Mouse (Mus musculus) embryo, embryonic 9.5 days (tissue): ENCODE results near the gene Gphn.
"Not testable (repeated sequence)": the region's sequence is repeated elsewhere in the genome, so short reads cannot be mapped to it uniquely, and the experiment has no call there.

ENCODE experiments used
- DNase-seq: peaks from one replicate; pipeline ENCODE4 v3.0.0-alpha.2; 2017; ENCODE audit errors: extremely low spot score

Gphn gene

DNA sequence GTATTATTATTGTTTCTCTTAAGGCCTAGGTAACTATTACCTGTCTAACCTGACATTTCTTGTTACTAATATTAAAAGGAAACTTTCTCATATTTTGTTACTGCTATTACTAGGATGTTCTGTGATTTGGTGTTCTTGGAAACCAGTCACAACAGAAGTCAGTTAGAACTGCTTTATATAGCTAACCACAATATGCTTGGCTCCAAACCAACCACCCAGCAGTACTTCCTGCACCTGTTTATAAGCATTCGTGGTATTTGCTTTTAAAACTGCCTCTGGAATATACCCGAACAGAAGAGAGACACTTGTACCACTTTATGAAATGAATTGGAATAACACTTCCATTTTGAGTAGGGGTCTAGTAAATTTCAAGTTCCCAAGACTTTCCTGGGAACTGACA, 130.3 kb downstream of the Gphn start:
- DNase-seq, result no peak

DNA sequence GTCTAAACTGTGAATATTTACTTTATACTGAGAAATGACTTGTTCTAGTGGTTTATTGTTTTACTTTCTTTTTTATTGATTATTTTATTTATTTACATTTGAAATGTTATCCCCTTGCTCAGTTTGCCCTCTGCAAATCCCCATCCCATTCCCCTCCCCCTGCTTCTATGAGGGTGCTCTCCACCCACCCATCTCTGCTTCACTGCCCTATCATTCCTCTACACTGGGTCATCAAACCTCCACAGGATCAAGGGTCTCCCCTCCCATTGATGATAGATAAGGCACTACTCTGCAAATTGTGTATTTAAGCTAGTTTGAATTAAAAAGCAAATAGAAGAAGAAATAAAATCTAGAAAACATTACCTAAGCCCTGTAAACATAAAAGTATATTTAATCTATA, 163.1 kb downstream of the Gphn start:
- DNase-seq, result no peak

GRCm38 (mm10) chr12:78395297-78395696, 169.1 kb downstream of the Gphn start:
- DNase-seq, result no peak

DNA sequence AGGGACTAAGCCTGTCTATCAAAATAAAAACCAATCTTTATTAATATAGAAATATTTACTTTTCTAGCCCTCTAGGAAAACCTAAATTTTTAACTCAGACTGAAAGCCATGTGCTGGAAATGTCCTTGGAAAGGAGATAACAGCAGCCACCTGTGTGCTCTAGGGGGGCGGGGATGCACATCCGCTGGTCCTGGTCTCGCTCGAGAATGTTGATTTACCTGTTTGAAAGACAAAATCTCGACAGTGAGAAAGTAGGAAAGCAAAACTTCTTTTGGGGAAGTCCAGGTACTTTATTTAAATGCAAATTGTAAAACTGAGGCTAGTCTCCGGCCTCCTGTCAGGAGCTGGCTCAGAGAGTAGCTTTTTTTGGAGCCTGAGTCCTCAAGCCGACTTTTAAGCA, 181.3 kb downstream of the Gphn start:
- not testable (repeated sequence) for DNase-seq

GRCm38 (mm10) chr12:78522176-78522575, 296.0 kb downstream of the Gphn start:
- DNase-seq, result no peak

- DNase-seq, result no peak
Measured at GRCm38 (mm10) chr12:78522804-78523394, 296.7 kb downstream of the Gphn start.

- DNase-seq, result not testable (repeated sequence)
Measured at GRCm38 (mm10) chr12:78537590-78537989, 311.4 kb downstream of the Gphn start.

GRCm38 (mm10) chr12:78550913-78551312, 324.7 kb downstream of the Gphn start:
- no peak for DNase-seq

DNA sequence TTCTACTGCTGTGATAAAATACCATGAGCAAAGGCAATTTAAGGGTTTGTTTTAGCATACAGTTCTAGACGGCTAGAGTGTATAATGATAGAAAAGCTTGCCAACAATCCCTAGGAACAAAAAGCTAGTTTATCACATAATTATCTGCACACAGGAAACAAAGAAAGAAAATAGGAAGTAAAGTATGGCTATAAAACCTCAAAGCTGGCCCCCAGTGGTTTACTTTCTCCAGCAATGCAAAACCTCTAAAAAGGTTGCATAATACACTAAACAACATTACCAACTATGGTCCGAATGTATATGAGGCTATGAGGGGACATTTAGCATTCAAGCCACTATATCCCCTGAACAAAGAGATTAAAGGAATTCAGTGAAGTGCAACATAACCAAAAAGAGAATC, 405.6 kb downstream of the Gphn start:
- DNase-seq, result no peak

GRCm38 (mm10) chr12:78639466-78639865, 413.3 kb downstream of the Gphn start:
- peak; percentile 5 for DNase-seq

GRCm38 (mm10) chr12:78640086-78640485, 413.9 kb downstream of the Gphn start:
- no peak for DNase-seq

DNA sequence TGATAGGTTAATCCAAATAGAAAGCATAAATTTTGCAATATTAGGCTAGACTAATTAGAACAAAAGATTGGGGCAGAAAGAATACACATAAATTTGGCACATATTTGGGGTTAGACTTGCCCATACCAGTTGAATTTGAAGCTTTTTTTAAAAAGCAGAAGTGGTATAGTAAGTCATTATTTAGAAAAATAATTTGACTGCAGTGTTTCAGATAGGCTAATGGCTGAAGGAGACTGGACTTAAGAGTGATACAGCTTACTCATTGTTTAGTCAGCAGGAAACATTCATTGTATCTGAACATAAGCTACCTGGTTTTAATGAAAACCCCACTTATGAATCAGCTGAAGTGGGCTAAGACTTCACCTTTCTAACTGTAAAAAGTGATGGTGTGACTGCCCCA, 415.0 kb downstream of the Gphn start:
- DNase-seq, result no peak

- no peak for DNase-seq
Measured at GRCm38 (mm10) chr12:78643691-78644090, 417.5 kb downstream of the Gphn start.

GRCm38 (mm10) chr12:78645282-78645681, 419.1 kb downstream of the Gphn start:
- DNase-seq, result no peak

GRCm38 (mm10) chr12:78659718-78660304, 433.6 kb downstream of the Gphn start:
- no peak for DNase-seq

- DNase-seq, result no peak
Measured at GRCm38 (mm10) chr12:78678101-78678806, 452.1 kb downstream of the Gphn start.

DNA sequence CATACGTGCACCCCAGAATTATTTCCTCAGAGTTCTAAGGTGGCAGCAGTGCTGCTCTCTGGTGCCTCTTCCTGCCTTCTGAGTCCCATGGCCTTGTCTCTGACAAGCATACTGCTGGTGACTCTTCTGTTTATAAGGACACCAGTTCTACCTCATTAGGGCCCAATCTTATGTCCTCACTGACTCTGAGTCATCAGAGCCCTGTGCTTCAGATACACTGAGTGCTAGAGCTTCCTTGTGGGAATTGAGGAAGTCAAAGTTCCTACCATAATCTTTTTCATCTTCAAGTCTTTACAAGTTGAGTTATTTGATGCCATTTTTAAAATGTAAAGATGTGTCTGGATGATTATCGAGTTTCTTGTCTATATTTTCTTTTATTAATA, 452.6 kb downstream of the Gphn start:
- no peak for DNase-seq

DNA sequence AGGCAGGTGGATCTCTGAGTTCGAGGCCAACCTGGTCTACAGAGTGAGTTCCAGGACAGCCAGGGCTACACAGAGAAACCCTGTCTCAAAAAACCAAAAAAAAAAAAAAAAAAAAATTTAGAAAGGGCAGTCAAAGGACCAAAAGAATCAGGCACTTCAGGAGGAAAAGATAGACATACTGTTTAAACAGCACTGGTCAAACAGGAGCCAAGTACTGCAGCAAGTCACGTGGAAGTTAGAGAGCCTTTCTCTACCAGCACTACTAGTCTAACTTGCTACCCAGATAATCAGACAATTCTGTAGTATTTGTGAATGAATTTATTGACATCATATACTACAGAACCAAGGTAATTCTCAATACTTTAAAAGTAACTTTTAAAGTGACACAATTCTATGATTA, 454.9 kb downstream of the Gphn start:
- no peak for DNase-seq

DNA sequence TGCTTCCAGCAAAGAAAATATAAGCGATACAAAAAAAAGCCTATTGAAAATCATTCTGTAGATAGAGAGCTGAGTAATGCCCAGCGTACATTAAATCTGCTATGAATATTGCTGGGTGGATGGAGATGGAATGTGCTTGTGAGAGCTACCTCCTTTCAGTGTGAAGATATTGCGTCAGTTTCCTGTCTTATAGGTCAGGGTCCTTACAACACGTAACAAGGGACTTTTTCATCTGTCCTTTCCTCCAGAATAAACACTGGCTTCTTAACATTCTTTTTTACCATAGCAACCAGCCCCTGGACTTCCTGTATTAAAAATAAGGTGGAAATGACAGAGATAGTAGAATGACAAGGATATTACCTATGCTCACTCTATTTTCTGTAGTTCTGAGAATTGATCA, 456.1 kb downstream of the Gphn start:
- no peak for DNase-seq

DNA sequence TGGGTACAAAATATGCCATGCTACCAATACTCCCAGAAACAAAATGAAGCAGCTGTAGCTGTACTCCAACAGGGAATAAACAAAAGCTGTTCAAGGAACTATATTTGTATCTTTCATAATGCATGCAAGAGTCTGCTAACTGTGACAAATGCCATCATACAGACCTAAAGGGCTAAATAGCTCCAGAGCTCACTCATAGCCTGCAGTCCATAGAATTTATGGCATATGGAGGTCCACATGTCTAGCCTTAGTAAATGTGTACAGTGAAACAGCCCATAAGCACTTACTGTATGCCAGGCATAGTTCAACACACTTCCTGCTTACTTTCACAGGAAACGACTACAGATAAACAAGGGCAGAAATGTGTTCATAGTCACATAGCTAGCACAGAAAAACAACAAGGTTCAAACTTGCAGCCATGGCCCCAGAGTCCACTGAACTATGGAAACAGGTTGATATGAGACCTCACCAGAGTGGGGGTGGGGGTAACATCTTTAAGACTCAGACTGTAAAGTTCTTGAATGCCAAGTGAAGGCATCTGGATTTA, 459.6 kb downstream of the Gphn start:
- no peak for DNase-seq

DNA sequence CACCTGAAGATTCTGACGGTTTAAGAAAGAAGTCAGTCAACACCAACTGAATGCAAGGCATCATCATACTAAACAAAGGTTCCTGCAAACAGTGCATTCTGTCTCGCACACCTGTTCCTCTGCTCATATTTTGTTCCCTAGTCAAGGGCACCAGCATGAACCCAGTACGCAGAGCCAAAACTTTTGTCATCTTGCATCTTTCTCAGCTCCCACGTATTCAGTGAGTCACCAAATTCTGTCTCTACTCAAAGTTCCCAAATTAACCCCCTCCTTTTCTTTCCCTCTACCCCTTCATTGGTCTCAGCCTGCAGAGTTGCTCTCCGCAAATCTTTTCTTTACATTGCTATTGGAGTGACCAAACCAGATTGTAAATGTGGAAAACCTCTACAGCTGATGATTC, 462.7 kb downstream of the Gphn start:
- DNase-seq, result no peak

DNA sequence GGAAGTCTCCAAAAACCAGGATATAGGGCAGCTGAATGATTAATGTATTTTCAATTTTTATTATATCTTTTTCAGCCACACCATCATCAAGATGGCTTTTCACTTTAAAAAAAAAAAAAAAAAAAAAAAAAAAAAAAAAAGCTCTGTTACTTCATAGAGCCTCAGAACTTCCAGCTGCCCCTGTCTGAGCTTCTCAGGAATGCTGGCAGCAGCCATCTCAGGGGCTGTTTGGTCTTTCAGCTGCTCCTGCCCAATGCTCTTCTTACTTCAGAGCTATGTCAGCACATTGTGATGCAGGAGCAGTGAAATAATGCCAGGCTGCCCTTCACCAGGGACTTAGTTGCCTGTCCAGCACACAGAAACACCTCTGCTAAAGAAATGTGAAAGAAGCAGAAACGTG, 465.1 kb downstream of the Gphn start, which contains the start of gene Fam71d:
Fam71d (plus strand) TSS at position 211 of the 400 bp plus-strand sequence.
- no peak for DNase-seq

DNA sequence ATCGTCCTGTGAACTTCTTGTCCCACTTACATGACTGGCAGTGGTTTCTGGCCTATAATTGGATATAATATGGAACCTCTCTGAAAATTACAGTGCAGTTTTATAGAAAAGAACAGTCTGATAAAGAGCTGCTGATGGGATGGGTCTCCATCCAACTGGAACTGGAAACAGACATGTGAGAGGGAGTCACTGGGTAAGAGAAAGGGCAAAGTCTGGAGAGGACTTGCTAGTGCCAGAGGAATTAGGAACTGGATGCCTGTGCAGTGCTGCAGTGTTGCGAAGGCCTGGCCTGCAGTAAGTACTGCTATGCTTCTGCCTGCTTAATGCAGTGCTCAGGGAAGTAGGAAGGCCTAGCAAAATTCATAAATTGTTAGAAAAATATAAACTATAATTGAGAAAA, 467.1 kb downstream of the Gphn start:
- no peak for DNase-seq
